Mouse (Mus musculus): ENCODE measurements around the gene Mettl5.

Mettl5 gene

DNA sequence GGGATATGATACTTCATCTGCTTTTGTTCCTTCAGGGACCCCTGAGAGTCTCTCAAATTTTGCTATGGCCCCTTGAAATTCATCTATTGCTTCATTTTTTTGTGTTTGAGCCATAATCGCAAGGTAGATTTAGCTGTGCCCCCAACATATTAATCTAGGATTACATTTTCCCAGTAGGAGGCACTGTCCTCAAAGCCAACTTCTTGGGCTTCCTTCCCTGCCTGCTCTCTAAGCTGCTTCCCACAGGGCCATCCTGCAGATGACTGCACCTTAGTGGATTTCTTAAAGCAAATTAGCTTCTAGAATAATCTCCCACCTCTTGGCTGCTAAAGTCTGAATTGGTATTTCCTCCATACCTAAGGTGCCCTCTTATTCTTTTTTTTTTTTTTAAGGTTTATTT, 27.5 kb downstream of the Mettl5 start:
- DNase-seq (ENCODE audit: low spot score in 2 of 2), result no peak

DNA sequence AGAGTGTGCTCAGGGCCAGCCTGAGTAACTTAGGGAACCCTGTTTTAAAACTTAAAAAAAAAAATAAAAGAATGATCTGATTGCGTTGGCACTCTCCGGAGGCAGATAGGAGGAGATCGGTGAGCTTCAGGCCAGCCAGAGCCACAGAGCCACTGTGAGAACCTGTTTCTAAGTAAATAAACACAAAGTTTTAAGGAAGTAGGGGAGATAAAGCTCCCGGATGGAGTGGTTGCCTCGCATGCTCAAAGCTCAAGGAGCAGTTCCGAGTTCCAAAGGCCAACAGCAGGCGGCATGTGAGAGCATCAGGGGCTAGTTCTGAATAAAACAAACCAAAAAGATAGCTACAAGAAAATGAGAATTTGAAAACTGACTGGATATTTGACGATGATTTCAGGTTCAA, 29.0 kb downstream of the Mettl5 start:
- DNase-seq (ENCODE audit: low spot score in 2 of 2), result peak; percentile 17 to 43

GRCm38 (mm10) chr2:69851427-69852058, 33.9 kb downstream of the Mettl5 start:
- DNase-seq (ENCODE audit: low spot score in 2 of 2), result no peak

GRCm38 (mm10) chr2:69849215-69849614, 36.2 kb downstream of the Mettl5 start:
- no peak for DNase-seq (ENCODE audit: low spot score in 2 of 2)

DNA sequence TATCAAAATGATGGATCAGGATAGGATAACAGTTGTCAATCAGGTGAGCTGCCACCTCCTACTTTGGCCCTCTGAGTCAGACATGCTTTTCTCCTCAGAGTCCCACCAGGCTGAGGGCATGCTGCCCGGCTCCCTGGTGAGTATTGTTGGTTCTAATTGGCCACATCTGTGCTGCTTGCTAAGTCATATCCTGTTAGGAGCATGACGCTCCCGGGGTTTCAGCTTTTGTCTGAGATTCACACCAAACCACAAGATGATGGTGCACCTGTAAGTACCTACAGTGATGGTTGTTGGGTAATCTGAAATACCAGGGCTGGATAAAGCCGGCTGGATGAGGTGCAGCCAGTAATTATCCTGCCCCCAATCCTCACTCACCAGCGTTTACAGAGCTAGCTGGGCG, 45.2 kb downstream of the Mettl5 start:
- no peak for DNase-seq (ENCODE audit: low spot score in 2 of 2)

DNA sequence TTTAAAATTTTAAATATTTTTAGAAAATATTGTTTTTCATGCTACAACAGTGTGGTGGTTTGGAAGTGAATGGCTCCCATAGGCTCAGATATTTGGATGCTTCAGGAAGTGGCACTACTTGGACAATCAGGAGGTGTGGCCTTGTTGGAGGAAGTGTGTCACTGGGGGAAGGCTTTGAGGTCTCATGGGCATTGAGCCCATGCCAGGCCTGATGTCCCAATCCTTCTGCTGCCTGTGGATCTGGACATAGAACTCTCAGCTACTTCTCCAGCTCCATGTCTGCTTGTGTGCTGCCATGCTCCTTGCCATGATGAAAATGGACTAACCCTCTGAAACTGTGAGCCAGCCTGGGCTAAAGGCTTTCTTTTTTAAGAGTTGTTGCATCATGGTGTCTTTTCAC, 46.7 kb downstream of the Mettl5 start:
- no peak for DNase-seq (ENCODE audit: low spot score in 2 of 2)

GRCm38 (mm10) chr2:69837996-69838395, 47.4 kb downstream of the Mettl5 start:
- DNase-seq (ENCODE audit: low spot score in 2 of 2), result no peak

- no peak for DNase-seq (ENCODE audit: low spot score in 2 of 2)
Observed at GRCm38 (mm10) chr2:69837244-69837967, 48.0 kb downstream of the Mettl5 start.

DNA sequence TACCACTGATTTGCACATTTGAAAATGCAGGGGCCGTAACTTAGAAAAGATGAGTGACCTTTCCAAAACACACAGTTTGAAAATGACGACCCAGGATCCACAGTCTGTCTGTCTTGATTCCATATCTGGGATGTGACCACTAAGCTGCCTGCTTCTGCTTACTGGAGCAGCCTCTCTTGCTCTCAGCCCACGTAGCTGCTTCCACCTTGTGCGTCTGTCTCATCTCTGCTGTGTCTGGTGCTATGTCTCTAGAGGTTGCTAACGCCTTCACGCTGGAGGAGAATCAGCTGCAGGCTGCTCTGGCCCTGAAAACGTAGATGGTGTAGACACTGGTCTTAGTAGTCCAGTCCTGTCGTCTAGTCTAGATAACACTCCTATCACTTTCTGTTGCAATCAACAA, 55.3 kb downstream of the Mettl5 start:
- DNase-seq (ENCODE audit: low spot score in 2 of 2), result no peak

DNA sequence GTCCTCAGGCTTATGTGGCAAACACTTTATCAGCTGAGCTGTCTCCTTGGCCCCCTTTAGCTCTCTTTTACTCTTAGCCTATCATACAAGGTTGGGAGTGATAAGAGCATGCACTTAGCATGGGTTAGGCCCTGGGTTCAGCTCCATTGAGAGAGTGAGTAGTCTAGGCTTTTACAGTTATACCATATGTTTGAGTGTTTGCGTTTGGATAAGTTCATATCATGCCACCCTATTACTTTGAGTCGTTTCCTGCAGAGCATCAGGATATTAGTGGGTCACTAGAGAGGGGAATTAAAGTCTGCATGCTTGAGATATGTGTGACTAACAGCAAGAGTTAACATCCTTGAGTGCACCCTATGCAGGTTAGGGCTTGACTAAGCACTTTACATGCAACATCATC, 55.7 kb downstream of the Mettl5 start:
- no peak for DNase-seq (ENCODE audit: low spot score in 2 of 2)

GRCm38 (mm10) chr2:69828031-69828430, 57.4 kb downstream of the Mettl5 start:
- no peak for DNase-seq (ENCODE audit: low spot score in 2 of 2)

GRCm38 (mm10) chr2:69826380-69826779, 59.0 kb downstream of the Mettl5 start:
- DNase-seq (ENCODE audit: low spot score in 2 of 2), result no peak

DNA sequence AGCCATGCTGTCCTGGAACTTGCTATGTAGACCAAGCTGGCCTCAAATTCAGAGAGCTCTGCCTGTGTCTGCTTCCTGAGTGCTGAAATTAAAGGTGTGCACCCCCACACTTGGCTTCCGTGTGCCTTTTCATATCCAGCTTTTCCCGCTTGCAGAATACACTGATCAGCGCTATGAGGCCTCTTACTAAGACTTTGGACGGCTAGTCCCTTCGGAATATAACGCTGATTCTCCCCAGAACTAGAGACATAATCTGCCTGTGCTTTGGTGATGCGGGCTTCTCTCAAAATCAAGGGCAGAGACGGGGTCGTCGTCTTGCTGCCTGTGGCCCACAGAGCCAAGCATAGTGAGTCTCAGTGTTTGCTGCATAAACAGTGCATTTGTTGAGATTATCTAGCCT, 59.5 kb downstream of the Mettl5 start:
- no peak for DNase-seq (ENCODE audit: low spot score in 2 of 2)

DNA sequence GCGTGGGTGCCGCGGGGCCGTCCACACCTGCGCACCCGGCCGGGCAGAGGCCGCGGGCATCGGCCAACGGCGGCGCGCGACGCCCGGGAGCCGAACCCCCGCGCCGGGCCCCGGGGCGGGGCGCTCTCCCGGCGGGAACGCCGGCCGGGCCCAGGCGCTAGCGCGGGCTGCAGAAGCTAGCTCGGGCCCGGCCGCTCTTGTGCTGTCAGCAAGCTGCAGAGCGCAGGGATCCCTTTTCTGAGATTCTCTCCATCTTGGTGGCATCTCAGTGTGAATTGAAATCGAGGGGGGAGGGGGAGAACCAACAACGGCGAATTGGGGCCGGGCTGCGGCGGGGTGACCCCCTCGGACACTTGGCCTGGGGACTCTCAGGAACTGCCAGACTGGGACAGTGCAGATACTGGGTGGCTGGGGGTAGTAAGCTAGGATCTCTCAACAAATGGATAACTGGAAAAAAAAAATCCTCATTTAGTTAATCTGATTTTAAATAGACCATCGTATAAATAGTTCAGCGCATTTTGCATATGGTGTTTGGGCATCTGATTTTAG, 62.2 kb downstream of the Mettl5 start:
- peak in 1 of 2 experiments; percentile 15 for DNase-seq (ENCODE audit: low spot score in 2 of 2)

DNA sequence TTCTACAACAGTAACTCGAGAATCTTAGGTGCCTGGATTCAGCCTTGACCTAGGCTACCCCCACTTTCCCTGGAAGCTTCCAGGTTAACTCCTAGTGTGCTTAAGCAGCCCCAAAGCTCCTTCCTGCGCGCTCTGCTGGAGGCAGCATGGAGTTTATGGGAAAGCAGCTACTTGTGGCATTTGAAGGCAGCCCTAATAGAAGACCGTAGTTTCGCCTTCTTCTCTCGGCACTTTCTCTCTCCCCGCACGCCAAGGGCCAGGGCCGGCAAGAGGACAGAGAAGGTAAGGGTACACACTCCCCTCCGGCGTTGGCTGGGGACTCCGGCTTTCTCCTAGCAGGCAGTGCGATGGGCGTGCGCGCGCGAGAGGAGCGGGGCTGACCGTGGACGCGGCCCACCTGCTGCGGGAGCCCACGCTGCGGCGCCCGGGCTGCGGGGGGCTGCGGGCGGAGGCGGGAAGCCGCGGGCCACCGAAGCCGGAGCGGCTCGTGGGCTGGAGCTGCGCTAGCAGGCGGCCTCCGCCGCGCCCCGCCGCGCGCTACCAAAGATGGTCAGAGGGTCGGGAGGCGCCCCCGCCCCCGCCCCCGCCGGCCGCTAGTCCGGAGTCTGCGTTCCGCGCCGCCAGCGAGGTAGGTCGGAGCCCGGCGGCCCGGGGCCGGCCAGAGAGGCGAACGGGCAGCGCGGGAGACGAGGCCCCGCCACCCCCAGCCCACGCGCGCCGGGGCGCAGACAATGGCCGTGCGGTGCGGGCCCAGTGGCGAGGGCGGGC, 62.9 kb downstream of the Mettl5 start:
- DNase-seq (ENCODE audit: low spot score in 2 of 2), result peak; percentile 21 to 41

DNA sequence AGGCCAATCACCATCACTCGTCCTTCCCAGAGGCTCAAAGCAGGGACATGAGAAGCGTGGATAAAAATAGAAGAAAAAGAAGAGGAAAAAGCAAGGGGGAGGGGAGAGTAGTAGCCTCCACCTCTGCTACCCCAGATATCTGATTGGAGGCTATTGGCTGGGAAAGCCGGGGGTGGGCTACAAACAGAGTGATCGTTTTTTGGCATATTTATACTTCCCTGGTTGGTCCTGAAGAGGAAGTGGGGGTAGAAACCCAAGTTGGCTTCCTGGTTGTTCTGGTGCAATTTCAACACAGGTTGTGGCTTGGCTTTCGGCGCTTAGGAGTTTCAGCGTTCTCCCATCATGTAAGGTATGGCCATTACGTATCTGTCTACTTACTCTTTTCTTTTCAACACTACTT, 63.7 kb downstream of the Mettl5 start, which contains the start of gene Klhl23:
Klhl23 (plus strand) TSS at position 234 of the 400 bp plus-strand sequence.
- DNase-seq (ENCODE audit: low spot score in 2 of 2), result no peak
